Mouse (Mus musculus) intestine, embryonic 15.5 days (tissue): Measurements from ENCODE around the gene Sumo2. TPM values are rescaled to one million over a fixed set of nuclear protein-coding genes. Genes with fewer than 3 reads are reported as not detected.

Source experiments
- ATAC-seq: fragments of 200-750 bp; cut with Nextera tagmentation; 2 replicates; pipeline ENCODE4 v1.8.0; 2017; ENCODE audit warnings: moderate TSS enrichment, moderate library complexity
- H3K27ac ChIP-seq: fragments of 300-500 bp; sonication (generic); 2 replicates; pipeline ENCODE4 v1.5.1; 2015; ENCODE audit warnings: mild to moderate bottlenecking, inconsistent platforms
- H3K27me3 ChIP-seq: fragments of 300-500 bp; sonication (generic); replicated peaks from 2 replicates; pipeline ENCODE4 v1.6.1; 2015; ENCODE audit warnings: inconsistent platforms
- H3K36me3 ChIP-seq: fragments of 300-500 bp; sonication (generic); 2 replicates; pipeline ENCODE4 v1.6.1; 2015; ENCODE audit warnings: inconsistent platforms
- H3K4me1 ChIP-seq: fragments of 300-500 bp; sonication (generic); replicated peaks from 2 replicates; pipeline ENCODE4 v1.6.1; 2015; ENCODE audit warnings: inconsistent platforms
- H3K4me2 ChIP-seq: fragments of 300-500 bp; sonication (generic); replicated peaks from 2 replicates; pipeline ENCODE4 v1.6.1; 2015; ENCODE audit warnings: mild to moderate bottlenecking, inconsistent platforms
- H3K4me3 ChIP-seq: fragments of 300-500 bp; sonication (generic); replicated peaks from 2 replicates; pipeline ENCODE4 v1.5.1; 2015; ENCODE audit warnings: inconsistent platforms
- H3K9ac ChIP-seq: fragments of 300-500 bp; sonication (generic); 2 replicates; pipeline ENCODE4 v1.6.1; 2015; ENCODE audit warnings: inconsistent platforms
- H3K9me3 ChIP-seq: fragments of 300-500 bp; sonication (generic); 2 replicates; pipeline ENCODE4 v1.6.1; 2016; ENCODE audit warnings: inconsistent platforms
- WGBS: fragments of 180-500 bp; shearing (Covaris S2); methylation state at CpG from one replicate; pipeline ENCODE4 v1.1.7; 2015; 5-methylcytosine and 5-hydroxymethylcytosine counted together
- polyA plus RNA-seq: library from polyadenylated mRNA; unstranded; fragments of >200 nt; fragmentation: Nextera tagmentation; extraction: Ambion mirVana; gene quantifications from 2 replicates; pipeline ENCODE4 v1.2.1, GENCODE M21; 2015

The Sumo2 gene
- polyA plus RNA-seq, 1 experiment from 2014 or later, result 860 TPM

DNA sequence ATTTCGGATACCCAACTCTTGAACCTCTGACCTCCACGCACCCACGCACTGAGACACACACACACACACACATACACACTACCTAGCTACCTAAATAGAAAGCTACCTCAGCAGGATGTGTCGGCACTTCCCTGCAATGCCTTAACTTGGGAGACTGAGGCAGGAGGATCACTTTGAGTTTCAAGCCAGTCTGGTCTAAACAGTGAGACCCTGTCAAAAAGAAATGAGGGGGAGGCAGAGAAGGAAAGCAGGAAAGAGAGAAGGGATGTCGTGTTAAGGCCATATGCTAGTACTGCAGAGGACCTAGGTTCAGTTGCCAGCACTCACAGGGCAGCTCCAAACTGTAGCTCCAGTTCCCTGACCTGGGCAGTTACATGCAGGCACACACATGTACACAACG is 21.1 kb downstream of the Sumo2 start:
- H3K4me2 ChIP-seq, result no peak overlapping the region
- WGBS, result 68% methylated on average over 6 of the region's 6 CpGs
- ATAC-seq, result no peak

DNA sequence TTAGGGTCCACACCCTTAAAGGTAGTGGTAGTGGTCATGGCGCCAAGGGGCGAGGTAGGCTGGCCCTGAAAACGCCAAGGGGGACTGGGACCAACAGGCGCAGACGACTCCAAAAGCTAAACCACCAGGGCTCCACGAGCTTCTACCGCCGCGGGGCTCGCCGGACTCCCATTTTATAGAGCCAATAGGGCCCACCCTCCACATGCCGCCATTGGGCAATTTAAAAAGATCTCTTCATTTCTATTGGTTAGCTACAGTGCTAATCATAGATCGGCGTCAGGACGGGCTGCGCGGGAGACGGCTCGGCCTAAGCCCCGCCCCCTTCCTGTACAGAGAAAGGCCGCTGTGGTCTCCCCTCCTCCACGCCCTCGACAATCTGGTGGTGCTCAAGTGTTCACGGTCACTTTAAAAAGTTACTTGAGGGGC is 21.8 kb downstream of the Sumo2 start, which contains the start of gene Jpt1:
Jpt1 (minus strand) TSS at position 150 of the 426 bp plus-strand sequence.
- Histone ChIP-seq H3K4me2 (peak within 1 kb of the TSS; percentile 78), H3K9ac (peak within 1 kb of the TSS; percentile 98), H3K36me3 (no peaks in the 10 kb centered on the region), H3K4me1 (peaks cover 30% of the 10 kb centered on the region), H3K27me3 (no peaks in the 10 kb centered on the region), H3K9me3 (no peaks in the 10 kb centered on the region), H3K27ac (peak within 1 kb of the TSS; percentile 93), H3K4me3 (peak within 1 kb of the TSS; percentile 93)
- peak; percentile 95 for ATAC-seq
- under 1% methylated on average over 24 of the region's 24 CpGs for WGBS

More for the DNA sequence above, 21.1 kb downstream of the Sumo2 start:
- H3K4me3 ChIP-seq, result no peak overlapping the region
- H3K36me3 ChIP-seq, result no peaks in the 10 kb centered on the region
- no peak overlapping the region for H3K27ac ChIP-seq
- H3K9ac ChIP-seq, result no peak overlapping the region
- H3K27me3 ChIP-seq, result no peaks in the 10 kb centered on the region
- peaks cover 26% of the 10 kb centered on the region for H3K4me1 ChIP-seq
- no peaks in the 10 kb centered on the region for H3K9me3 ChIP-seq

DNA sequence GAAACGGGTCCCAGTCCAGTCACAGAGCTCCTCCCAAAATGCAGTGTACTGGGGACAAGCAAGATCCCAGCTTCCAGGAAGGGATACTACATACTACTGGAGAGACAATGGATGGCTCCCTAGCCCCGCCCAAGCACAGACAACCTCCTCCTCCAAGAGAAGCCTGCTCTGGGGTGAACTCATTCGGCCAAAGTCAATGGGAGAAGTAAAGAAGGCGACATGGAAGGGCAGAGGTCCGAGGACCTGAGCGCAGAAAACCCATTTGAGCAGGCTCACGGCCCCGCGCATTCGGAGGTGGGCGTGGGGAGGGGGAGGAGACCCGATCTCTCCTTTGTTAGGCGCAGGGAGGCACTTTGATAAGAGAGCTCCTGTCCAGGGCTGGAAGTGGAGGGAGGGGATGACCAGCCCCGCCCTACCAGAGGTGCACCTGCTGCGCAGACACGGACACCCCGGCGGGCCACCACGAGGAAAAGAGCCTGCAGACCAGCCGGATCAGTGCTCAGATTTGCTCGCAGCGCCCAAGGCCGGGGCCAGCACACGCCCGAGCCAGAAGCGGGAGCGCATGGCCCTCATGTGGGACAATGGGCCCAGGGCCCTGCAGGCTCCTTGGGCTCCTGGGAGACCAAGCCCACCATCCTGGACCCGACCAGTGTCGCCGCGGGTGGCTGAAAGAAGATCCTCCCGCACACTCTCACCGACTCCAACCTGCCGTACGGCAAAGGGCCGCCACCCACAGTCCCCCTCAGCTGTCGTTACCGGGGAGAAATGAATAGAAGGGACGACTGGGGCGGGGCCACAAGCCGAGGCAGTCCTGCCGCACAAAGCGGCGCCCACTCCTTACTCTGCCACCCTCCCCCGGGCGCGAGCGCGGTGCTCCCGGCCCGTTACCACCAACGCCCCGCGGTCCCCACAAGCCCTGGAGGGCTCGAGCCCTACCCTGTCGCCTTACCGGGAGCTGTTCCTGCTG is 22.5 kb downstream of the Sumo2 start:
- ATAC-seq, result peak; percentile 69
- peak overlapping the region; percentile 93 for H3K27ac ChIP-seq
- WGBS, result under 1% methylated on average over 57 of the region's 57 CpGs

DNA sequence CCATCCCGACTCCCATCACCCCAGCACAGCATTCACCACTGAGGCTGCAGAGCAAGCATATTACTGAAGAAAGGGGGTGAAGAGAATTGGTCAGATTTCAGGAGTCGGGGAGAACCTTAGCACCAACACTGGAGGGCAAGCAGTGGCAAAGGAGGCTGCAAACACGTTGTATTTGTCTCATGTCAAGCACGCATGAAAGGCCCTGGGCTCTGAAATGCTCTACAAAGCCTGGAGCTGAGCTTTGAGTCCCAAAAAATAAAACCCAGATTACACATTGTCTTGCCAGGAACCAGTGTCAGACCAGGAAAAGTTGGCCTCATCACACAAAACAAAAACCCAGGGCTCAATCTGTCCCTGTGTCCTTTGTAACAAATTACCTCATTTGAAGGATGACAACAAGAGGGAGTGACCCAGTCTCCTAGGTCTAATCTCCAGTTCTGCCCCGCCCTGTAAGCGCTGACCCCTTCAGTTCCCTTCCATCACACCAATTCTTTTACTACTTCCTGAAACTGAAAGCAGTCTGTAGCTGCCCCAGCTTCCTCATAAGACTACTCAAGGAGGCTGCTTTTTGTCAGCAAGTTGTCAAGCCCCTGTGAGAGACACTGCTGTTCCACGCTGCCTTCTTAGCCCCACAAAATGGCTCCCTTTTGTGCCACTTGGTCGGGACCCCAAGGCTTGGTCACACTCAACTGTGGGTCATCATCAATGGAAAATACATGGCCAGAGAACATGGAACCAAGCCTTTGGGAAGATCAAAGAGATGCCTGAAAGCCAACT is 23.5 kb downstream of the Sumo2 start:
- H3K9ac ChIP-seq, result peak overlapping the region; percentile 98
- H3K27me3 ChIP-seq, result no peaks in the 10 kb centered on the region
- ATAC-seq, result 0 out of 2 replicates have a peak, but pooled peaks have one; percentile 13
- no peaks in the 10 kb centered on the region for H3K9me3 ChIP-seq
- WGBS, result 18% methylated on average over 8 of the region's 8 CpGs
- peak overlapping the region; percentile 93 for H3K4me3 ChIP-seq
- H3K27ac ChIP-seq, result peak overlapping the region; percentile 93
- peak overlapping the region; percentile 78 for H3K4me2 ChIP-seq
- H3K36me3 ChIP-seq, result no peaks in the 10 kb centered on the region
- peaks cover 43% of the 10 kb centered on the region for H3K4me1 ChIP-seq

More for the DNA sequence above, 22.5 kb downstream of the Sumo2 start:
- H3K9me3 ChIP-seq, result no peaks in the 10 kb centered on the region
- peak overlapping the region; percentile 93 for H3K4me3 ChIP-seq
- peaks cover 35% of the 10 kb centered on the region for H3K4me1 ChIP-seq
- peak overlapping the region; percentile 78 for H3K4me2 ChIP-seq
- peak overlapping the region; percentile 98 for H3K9ac ChIP-seq
- H3K36me3 ChIP-seq, result no peaks in the 10 kb centered on the region
- no peaks in the 10 kb centered on the region for H3K27me3 ChIP-seq

DNA sequence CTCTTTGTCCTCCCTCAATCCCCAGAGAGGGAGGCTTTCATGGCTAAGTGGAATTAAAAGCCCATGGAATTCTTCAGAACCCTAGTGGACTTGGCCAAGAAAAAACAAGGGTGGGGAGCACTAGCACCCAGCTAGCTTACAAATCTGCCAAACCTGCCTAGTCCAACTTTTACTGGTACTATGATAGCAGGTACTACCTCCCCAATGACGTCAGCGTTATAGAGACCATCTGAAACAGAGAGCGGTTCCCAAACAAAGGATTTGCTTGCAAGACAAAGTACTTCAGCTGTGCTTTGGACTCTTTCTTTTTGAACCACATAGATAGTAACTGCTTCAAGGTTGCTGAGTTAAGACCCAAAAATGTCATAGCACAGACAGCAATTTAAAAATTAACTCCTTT is 24.1 kb downstream of the Sumo2 start:
- peak overlapping the region; percentile 98 for H3K9ac ChIP-seq
- H3K4me3 ChIP-seq, result peak overlapping the region; percentile 93
- peak overlapping the region; percentile 93; the same call in 1 of the 2 replicates for H3K27ac ChIP-seq
- H3K9me3 ChIP-seq, result no peaks in the 10 kb centered on the region
- H3K4me2 ChIP-seq, result peak overlapping the region; percentile 78
- peaks cover 48% of the 10 kb centered on the region for H3K4me1 ChIP-seq
- H3K27me3 ChIP-seq, result no peaks in the 10 kb centered on the region
- no peaks in the 10 kb centered on the region for H3K36me3 ChIP-seq
- no peak for ATAC-seq
- 36% methylated on average over 3 of the region's 3 CpGs for WGBS

DNA sequence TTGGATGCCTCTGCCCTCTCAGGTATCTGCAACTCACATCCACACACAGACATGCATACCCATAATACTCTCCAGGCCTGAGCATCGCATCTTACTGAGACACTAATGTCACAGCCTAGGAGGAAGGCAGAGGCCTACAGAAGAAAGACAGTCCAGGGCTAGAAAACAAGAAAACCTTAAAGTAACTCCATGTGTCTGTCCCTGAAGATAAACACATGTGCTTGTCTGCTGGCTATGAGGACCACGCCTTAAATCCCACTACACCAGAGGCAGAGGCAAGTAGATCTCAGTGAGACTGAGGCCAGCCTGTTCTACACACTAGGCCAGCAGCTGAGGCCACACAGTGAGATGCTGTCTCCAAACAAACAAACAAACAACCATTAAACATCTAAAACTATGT is 25.0 kb downstream of the Sumo2 start:
- peak overlapping the region; percentile 36; the same call in 1 of the 2 replicates for H3K9ac ChIP-seq
- H3K27me3 ChIP-seq, result no peaks in the 10 kb centered on the region
- WGBS, result 52% methylated on average over 2 of the region's 2 CpGs
- peak overlapping the region; percentile 78 for H3K4me2 ChIP-seq
- no peak for ATAC-seq
- H3K36me3 ChIP-seq, result no peaks in the 10 kb centered on the region
- no peaks in the 10 kb centered on the region for H3K9me3 ChIP-seq
- peaks cover 53% of the 10 kb centered on the region for H3K4me1 ChIP-seq
- peak overlapping the region; percentile 93; the same call in 1 of the 2 replicates for H3K4me3 ChIP-seq
- no peak overlapping the region for H3K27ac ChIP-seq

DNA sequence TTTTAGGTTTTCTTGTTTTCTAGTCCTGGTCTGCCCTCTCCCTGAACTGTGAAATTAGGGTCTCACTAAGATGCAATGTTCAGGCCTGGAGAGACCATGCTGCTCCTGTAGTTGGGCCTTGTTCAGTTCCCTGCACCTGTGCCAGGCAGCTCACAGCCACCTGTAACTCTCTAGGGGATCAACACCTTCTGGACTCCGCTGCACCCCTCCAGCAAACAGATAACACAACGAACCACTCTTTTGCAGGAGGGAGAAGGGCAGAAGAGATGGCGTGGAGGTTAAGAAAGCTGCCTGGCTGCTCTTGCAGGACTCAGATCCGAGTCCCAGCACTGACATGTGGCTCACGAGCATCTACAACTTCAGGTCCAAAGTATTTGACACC is 25.6 kb downstream of the Sumo2 start:
- 40% methylated on average over 5 of the region's 5 CpGs for WGBS

DNA sequence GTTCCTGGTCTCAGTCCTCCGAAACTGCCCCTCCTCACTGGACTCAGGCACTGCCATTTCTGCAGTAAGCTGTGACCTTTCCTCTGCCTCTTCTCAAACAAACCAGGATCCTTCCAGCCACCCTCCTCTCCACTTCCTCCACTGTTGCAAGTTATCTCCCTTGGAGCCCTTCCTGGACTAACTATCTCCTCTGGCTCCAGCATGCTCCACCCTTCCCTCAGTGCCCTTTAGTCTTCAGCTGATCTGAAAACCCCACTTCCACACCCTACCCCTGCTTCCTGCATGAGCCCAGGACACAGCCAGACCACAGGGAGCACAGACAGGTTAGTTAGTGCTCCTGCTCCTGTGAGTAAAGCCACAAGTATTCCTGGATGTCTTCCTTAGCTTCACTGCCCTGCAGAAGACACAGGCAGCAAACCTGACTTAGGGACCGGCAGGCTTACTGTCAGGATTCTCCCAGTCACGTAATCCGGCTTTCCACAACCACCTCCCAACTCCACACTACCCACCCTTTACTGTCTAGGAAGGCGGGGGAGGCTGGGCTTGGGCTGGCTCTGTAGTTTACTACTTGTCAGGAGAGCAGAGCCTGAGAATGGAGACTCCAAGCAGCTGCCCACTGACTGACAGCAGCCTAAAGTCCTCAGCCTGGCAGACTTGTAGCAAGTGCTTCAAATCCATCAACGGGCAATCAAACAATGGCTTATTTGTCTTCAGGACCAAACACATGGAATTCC is 26.1 kb downstream of the Sumo2 start:
- H3K9ac ChIP-seq, result peak overlapping the region; percentile 36
- H3K4me3 ChIP-seq, result peak overlapping the region; percentile 6
- H3K9me3 ChIP-seq, result no peaks in the 10 kb centered on the region
- no peaks in the 10 kb centered on the region for H3K36me3 ChIP-seq
- H3K4me2 ChIP-seq, result peak overlapping the region; percentile 78
- ATAC-seq, result peak; percentile 49
- 25% methylated on average over 6 of the region's 6 CpGs for WGBS
- peak overlapping the region; percentile 76 for H3K27ac ChIP-seq
- no peaks in the 10 kb centered on the region for H3K27me3 ChIP-seq
- peaks cover 56% of the 10 kb centered on the region for H3K4me1 ChIP-seq

More for the DNA sequence above, 25.6 kb downstream of the Sumo2 start:
- H3K4me2 ChIP-seq, result peak overlapping the region; percentile 78
- peak overlapping the region; percentile 6; the same call in 1 of the 2 replicates for H3K4me3 ChIP-seq
- no peaks in the 10 kb centered on the region for H3K36me3 ChIP-seq
- H3K9ac ChIP-seq, result peak overlapping the region; percentile 36
- no peaks in the 10 kb centered on the region for H3K27me3 ChIP-seq
- peaks cover 56% of the 10 kb centered on the region for H3K4me1 ChIP-seq
- no peak for ATAC-seq
- H3K27ac ChIP-seq, result peak overlapping the region; percentile 76
- H3K9me3 ChIP-seq, result no peaks in the 10 kb centered on the region

DNA sequence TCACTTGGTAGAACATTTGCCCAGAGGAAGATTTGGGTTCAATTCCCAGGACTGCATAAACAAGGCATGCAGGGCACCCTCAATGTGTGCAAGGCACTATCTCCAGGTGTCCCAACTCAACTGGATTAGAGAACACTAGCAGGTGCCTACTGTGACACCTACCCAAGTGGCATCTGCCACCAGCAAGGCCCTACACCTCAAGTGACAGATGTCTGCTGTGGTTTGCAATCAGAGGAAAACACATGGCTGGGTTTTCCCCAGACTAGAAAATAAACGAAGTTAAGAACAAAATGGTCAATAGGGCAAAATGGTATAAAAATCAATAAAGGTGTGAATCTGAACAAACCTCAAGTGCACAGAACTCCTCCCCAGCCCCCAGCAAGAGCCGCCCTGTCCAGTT is 28.0 kb downstream of the Sumo2 start:
- H3K9ac ChIP-seq, result no peak overlapping the region
- no peak overlapping the region for H3K27ac ChIP-seq
- H3K4me3 ChIP-seq, result no peak overlapping the region
- no peaks in the 10 kb centered on the region for H3K36me3 ChIP-seq
- H3K4me2 ChIP-seq, result no peak overlapping the region
- peaks cover 56% of the 10 kb centered on the region for H3K4me1 ChIP-seq
- H3K27me3 ChIP-seq, result no peaks in the 10 kb centered on the region
- ATAC-seq, result no peak
- no peaks in the 10 kb centered on the region for H3K9me3 ChIP-seq
- WGBS, result 70% methylated on average over 2 of the region's 2 CpGs

DNA sequence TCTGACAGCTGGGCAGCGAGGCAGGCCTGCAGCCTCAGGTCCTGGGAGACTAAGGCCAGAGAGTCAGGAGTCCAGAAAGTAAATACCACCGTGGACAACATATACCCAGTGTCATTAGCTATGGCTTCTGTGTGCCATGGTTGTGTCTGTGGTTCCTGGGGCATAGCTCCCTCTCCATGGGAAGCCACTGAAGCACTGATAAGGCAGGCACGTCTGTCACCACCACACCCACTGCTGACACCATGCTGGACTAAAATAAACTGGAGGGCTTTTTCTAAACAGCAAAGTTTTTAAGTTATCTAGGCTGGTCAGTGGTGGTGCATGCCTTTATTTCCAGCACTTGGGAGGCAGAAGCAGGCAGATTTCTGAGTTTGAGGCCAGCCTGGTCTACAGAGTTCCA is 29.5 kb downstream of the Sumo2 start:
- no peaks in the 10 kb centered on the region for H3K9me3 ChIP-seq
- no peak for ATAC-seq
- no peaks in the 10 kb centered on the region for H3K36me3 ChIP-seq

DNA sequence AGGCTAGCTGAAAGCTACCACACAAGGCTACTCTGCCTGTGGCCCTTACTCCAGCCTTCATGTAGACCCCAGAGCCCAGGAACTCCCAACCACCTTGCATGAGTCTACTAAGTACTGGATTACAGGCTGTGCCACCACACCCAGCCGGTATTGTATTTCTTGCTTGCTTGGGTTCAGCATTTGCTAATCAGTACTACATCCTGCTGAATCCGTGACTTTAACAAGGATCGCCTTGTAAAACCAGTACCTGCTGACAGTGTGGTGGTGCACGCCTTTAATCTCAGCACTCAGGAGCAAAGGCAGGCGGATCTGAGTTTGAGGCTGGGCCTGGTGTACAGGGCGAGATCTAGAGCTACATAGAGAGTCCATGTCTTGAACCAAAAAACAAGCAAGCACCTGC is 33.4 kb downstream of the Sumo2 start:
- Histone ChIP-seq H3K9ac (no peak overlapping the region), H3K9me3 (no peaks in the 10 kb centered on the region), H3K36me3 (peaks cover 12% of the 10 kb centered on the region), H3K27ac (no peak overlapping the region), H3K4me1 (peaks cover 13% of the 10 kb centered on the region), H3K27me3 (no peaks in the 10 kb centered on the region), H3K4me2 (no peak overlapping the region), H3K4me3 (no peak overlapping the region)
- ATAC-seq, result no peak
- WGBS, result 92% methylated on average over 6 of the region's 6 CpGs

More for the DNA sequence above, 29.5 kb downstream of the Sumo2 start:
- Histone ChIP-seq H3K4me1 (peaks cover 41% of the 10 kb centered on the region), H3K4me2 (no peak overlapping the region), H3K27me3 (no peaks in the 10 kb centered on the region), H3K9ac (no peak overlapping the region), H3K4me3 (no peak overlapping the region), H3K27ac (no peak overlapping the region)
- WGBS, result 70% methylated on average over 3 of the region's 3 CpGs
